Mouse (Mus musculus) heart, adult 2 months (tissue): ENCODE measurements around the gene Adgrv1. TPM values are rescaled to one million over a fixed set of nuclear protein-coding genes. Genes with fewer than 3 reads are reported as not detected.

Source experiments
- DNase-seq, 2 experiments: peaks; one replicate each; pipeline ENCODE4 v3.0.0; 2021
- H3K27ac ChIP-seq: fragments of 200-600 bp; 2 replicates; pipeline ENCODE4 v1.8.1; 2022
- H3K27me3 ChIP-seq: fragments of 200-500 bp; 2 replicates; pipeline ENCODE4 v1.6.1; 2012; ENCODE audit warnings: mild to moderate bottlenecking, low read length, inconsistent platforms, mixed read lengths; ENCODE audit not compliant: control insufficient read depth, insufficient read depth
- H3K36me3 ChIP-seq: fragments of 200-500 bp; 2 replicates; pipeline ENCODE4 v1.6.1; 2012; ENCODE audit warnings: low read length, inconsistent platforms; ENCODE audit not compliant: control insufficient read depth, insufficient read depth
- H3K4me1 ChIP-seq: fragments of 200-500 bp; 2 replicates; pipeline ENCODE4 v1.6.1; 2011; ENCODE audit warnings: low read length; ENCODE audit not compliant: control insufficient read depth, insufficient read depth
- H3K4me3 ChIP-seq: fragments of 200-600 bp; 2 replicates; pipeline ENCODE4 v1.8.1; 2022
- H3K79me2 ChIP-seq: fragments of 200-500 bp; replicated peaks from 2 replicates; pipeline ENCODE4 v1.6.1; 2012; ENCODE audit warnings: mild to moderate bottlenecking, inconsistent platforms, low read length, moderate library complexity, mixed read lengths; ENCODE audit not compliant: control insufficient read depth, insufficient read depth
- H3K9ac ChIP-seq: fragments of 200-500 bp; 2 replicates; pipeline ENCODE4 v1.6.1; 2012; ENCODE audit warnings: low read depth, mild to moderate bottlenecking, control low read depth, inconsistent platforms, low read length, mixed read lengths
- CTCF ChIP-seq: fragments of 200-600 bp; IDR thresholded peaks from 2 replicates; pipeline ENCODE4 v1.8.1; 2022; ENCODE audit warnings: antibody characterized with exemption, mild to moderate bottlenecking, moderate library complexity
- EP300 ChIP-seq: fragments of 200-500 bp; IDR thresholded peaks from 2 replicates; pipeline ENCODE4 v1.6.1; 2011; ENCODE audit warnings: low read depth, low read length, control low read depth; ENCODE audit not compliant: insufficient read depth
- POLR2A ChIP-seq: fragments of 200-500 bp; IDR thresholded peaks from 2 replicates; pipeline ENCODE4 v1.6.1; 2011; ENCODE audit warnings: mild to moderate bottlenecking, low read depth, low read length, control low read depth; ENCODE audit not compliant: insufficient read depth
- WGBS: fragments of 180-500 bp; shearing (Covaris S2); methylation state at CpG from one replicate; pipeline ENCODE4 v1.1.7; 2018; 5-methylcytosine and 5-hydroxymethylcytosine counted together
- intact Hi-C: fragments of 180-260 bp; cut with DNase I; formaldehyde crosslinking; loops from one replicate; pipeline ENCODE4 v1.15.1; 2025
- polyA plus RNA-seq: library from polyadenylated mRNA; depleted of rRNA; stranded (reverse); fragments of >200 nt; gene quantifications from 2 replicates; pipeline ENCODE4 v1.2.3, GENCODE M21; 2012
- total RNA-seq, 2 experiments: library from RNA; stranded (reverse); gene quantifications; 2 replicates each; pipeline ENCODE4 v1.2.3; 2021

The Adgrv1 gene
- total and polyA plus RNA-seq, 3 experiments: 0.18 to 0.30 TPM; not detected in 1

GRCm38 (mm10) chr13:81236758-81237395 lies 396.1 kb downstream of the Adgrv1 start:
- no peaks in the 10 kb centered on the region for H3K36me3 ChIP-seq
- no peaks in the 10 kb centered on the region for H3K79me2 ChIP-seq
- no peak overlapping the region for H3K27ac ChIP-seq
- no peak overlapping the region for H3K4me3 ChIP-seq
- H3K9ac ChIP-seq: no peak overlapping the region
- no peak for DNase-seq
- H3K4me1 ChIP-seq: no peaks in the 10 kb centered on the region
- no peak for TF ChIP-seq CTCF
- TF ChIP-seq POLR2A: no peak
- TF ChIP-seq EP300: no peak
- intact Hi-C loops: no loop called here
- H3K27me3 ChIP-seq: no peaks in the 10 kb centered on the region
- WGBS: 80% methylated on average over 3 of the region's 3 CpGs

- Histone ChIP-seq H3K9ac (no peak overlapping the region), H3K4me1 (peaks cover 2% of the 10 kb centered on the region; the same call in 1 of the 2 replicates), H3K27ac (no peak overlapping the region), H3K36me3 (no peaks in the 10 kb centered on the region), H3K79me2 (no peaks in the 10 kb centered on the region), H3K4me3 (no peak overlapping the region), H3K27me3 (no peaks in the 10 kb centered on the region)
- no peak for TF ChIP-seq POLR2A
- TF ChIP-seq EP300: no peak
- no peak for TF ChIP-seq CTCF
- no peak for DNase-seq
- intact Hi-C loops: no loop called here
- whole genome bisulfite sequencing: 70% methylated on average over 2 of the region's 2 CpGs
Observed at GRCm38 (mm10) chr13:81234031-81234430, 398.9 kb downstream of the Adgrv1 start.

- no peak for TF ChIP-seq CTCF
- TF ChIP-seq POLR2A: no peak
- TF ChIP-seq EP300: no peak
- H3K4me1 ChIP-seq: peaks cover 2% of the 10 kb centered on the region; the same call in 1 of the 2 replicates
- no peak overlapping the region for H3K4me3 ChIP-seq
- intact Hi-C loops: no loop called here
- DNase-seq: no peak
- H3K79me2 ChIP-seq: no peaks in the 10 kb centered on the region
- no peaks in the 10 kb centered on the region for H3K27me3 ChIP-seq
- H3K36me3 ChIP-seq: no peaks in the 10 kb centered on the region
- H3K27ac ChIP-seq: no peak overlapping the region
- H3K9ac ChIP-seq: no peak overlapping the region
Observed at GRCm38 (mm10) chr13:81232839-81233238, 400.1 kb downstream of the Adgrv1 start.

GRCm38 (mm10) chr13:81230161-81230560 lies 402.8 kb downstream of the Adgrv1 start:
- Histone ChIP-seq H3K9ac (no peak overlapping the region), H3K4me1 (peaks cover 2% of the 10 kb centered on the region; the same call in 1 of the 2 replicates), H3K36me3 (no peaks in the 10 kb centered on the region), H3K79me2 (no peaks in the 10 kb centered on the region), H3K27ac (no peak overlapping the region), H3K27me3 (no peaks in the 10 kb centered on the region), H3K4me3 (no peak overlapping the region)
- DNase-seq: no peak
- TF ChIP-seq CTCF (no peak), POLR2A (no peak), EP300 (no peak)
- intact Hi-C loops: no loop called here
- WGBS: 34% methylated on average over 4 of the region's 4 CpGs

DNA sequence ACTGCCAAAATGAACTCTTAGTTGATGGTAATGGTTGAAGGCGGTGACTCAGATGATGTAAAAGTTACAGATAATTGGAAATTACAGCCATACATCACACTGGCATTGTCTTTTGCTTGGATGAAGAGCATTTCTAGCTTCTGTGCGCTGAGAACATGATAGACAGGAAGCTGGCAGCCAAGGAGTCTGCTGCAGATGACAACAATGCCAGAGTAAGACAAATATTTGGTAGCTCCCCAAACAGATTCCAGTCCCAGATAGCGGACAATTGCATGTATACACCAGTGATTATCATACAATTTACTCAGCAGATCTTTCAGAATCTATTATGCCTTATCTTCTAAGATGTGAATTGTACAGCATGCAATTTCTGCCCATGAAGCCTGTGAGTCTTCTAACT lies 409.2 kb downstream of the Adgrv1 start:
- DNase-seq: no peak
- H3K36me3 ChIP-seq: no peaks in the 10 kb centered on the region
- H3K9ac ChIP-seq: no peak overlapping the region
- H3K4me3 ChIP-seq: no peak overlapping the region
- no peak overlapping the region for H3K27ac ChIP-seq
- intact Hi-C loops: no loop called here
- no peaks in the 10 kb centered on the region for H3K4me1 ChIP-seq
- no peak for TF ChIP-seq POLR2A
- no peak for TF ChIP-seq EP300
- TF ChIP-seq CTCF: no peak
- H3K27me3 ChIP-seq: no peaks in the 10 kb centered on the region
- 71% methylated on average over 3 of the region's 3 CpGs for WGBS
- H3K79me2 ChIP-seq: no peaks in the 10 kb centered on the region

DNA sequence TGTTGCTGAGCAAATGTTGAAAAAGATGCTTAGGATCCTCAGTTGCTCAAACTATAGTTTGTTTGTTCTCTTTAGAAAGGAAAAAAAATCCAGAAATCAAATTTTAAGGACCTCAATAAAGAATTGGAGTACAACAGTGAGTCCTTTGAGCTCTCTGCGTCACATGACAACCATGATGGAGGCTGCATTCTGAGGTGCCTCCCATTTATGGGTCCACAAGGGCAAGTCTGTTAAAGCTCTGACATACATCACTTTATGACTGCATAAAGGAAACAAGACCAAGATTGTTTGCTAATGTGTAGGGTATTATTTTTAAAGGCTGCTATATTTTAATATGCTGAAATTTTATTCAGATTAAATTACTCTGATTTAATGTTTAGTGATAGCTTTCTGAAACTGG lies 410.6 kb downstream of the Adgrv1 start:
- WGBS: 90% methylated on average over 1 of the region's 1 CpGs
- no peaks in the 10 kb centered on the region for H3K4me1 ChIP-seq
- intact Hi-C loops: no loop called here
- TF ChIP-seq EP300 (no peak), POLR2A (no peak), CTCF (no peak)
- no peak overlapping the region for H3K9ac ChIP-seq
- H3K4me3 ChIP-seq: no peak overlapping the region
- no peak overlapping the region for H3K27ac ChIP-seq
- no peaks in the 10 kb centered on the region for H3K79me2 ChIP-seq
- H3K36me3 ChIP-seq: no peaks in the 10 kb centered on the region
- no peak for DNase-seq
- no peaks in the 10 kb centered on the region for H3K27me3 ChIP-seq
